Mouse (Mus musculus): Measurements from ENCODE around the gene Odf4. TPM values are rescaled to one million over a fixed set of nuclear protein-coding genes. Genes with fewer than 3 reads are reported as not detected.
"Not testable (repeated sequence)": the region's sequence is repeated elsewhere in the genome, so short reads cannot be mapped to it uniquely, and the experiment has no call there.

The Odf4 gene
- not detected for total RNA-seq (2021)

DNA sequence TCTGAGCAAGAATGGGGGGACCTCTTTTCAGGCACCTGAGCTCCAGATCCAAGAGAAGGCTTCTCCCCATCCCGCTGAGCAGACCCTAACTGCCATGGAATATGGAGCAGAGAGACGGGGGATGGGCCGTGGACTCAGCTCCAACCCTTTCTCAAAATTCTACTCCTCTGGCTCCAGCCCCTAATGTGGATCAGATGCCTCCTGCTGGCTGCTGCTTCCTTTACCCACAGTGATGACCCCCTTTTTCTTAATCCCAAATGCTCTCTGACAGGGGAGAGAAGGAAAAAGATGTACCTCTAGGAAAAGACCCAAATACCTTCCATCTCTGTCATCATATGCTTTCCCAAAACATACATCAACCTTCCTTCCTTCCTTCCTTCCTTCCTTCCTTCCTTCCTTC is at the start of gene Odf4:
Gene Odf4, minus strand, starts transcription at position 101 of the 400 bp plus-strand sequence.
- DNase-seq: no peak

DNA sequence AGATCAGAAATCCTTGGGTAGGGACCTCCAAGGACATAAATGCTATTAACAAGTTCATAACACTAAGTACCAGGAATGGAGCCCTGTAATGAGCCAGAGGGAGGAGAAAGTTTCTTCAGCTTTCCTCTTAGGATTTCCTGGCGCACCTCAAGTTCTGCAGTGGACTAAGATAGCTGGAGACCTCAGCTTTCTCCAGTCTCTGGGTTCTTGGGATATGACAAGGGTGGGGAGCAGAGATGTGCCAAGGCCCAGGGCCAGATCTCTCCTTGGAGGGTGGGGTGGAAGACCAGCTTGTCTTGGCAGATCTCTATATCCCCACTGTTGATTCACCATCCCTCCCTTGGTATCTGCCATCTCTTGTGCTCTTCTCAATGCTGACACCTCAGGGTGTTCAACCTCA is 48.7 kb upstream of the Odf4 start:
- DNase-seq: no peak

DNA sequence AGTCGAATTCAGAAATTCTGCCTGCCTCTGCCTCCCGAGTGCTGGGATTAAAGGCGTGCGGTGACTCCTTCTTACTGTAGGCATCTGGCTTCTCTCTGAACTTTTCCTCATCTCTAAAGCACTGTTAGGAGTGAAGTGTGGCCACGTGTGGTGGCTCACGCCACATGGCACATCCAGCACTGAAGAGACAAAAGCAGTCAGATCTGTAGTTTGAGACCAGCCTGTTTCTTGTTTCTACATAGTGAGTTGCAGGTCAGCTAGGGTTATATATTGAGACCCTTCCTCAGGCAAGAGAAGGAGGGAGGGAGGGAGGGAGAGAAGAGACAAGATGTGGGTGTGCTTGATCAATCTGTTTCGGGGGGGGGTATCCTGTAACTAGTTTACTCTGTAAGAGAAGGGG is 48.2 kb upstream of the Odf4 start, which contains the start of gene Rangrf:
Gene Rangrf, minus strand, starts transcription at position 101 of the 400 bp plus-strand sequence.
- DNase-seq: no peak

DNA sequence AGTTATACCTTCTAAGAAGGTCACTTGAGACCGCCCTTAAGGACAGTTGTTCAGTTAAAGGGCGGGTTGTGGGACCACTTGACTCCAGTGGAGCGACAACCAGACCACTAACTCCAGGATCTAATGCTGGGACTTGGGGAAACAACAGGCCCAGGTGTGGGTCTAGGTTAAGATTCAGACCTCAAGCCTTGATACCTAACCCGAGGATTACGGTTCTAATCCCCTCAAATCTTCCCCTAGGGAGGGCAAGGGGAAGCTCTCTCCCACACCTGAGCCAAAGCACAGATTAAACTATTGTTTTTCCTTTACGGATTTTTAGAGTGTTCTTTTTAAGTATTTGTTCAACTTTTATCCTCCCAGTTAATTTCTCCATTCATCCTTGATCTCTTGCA is 47.2 kb upstream of the Odf4 start:
- no peak for DNase-seq

DNA sequence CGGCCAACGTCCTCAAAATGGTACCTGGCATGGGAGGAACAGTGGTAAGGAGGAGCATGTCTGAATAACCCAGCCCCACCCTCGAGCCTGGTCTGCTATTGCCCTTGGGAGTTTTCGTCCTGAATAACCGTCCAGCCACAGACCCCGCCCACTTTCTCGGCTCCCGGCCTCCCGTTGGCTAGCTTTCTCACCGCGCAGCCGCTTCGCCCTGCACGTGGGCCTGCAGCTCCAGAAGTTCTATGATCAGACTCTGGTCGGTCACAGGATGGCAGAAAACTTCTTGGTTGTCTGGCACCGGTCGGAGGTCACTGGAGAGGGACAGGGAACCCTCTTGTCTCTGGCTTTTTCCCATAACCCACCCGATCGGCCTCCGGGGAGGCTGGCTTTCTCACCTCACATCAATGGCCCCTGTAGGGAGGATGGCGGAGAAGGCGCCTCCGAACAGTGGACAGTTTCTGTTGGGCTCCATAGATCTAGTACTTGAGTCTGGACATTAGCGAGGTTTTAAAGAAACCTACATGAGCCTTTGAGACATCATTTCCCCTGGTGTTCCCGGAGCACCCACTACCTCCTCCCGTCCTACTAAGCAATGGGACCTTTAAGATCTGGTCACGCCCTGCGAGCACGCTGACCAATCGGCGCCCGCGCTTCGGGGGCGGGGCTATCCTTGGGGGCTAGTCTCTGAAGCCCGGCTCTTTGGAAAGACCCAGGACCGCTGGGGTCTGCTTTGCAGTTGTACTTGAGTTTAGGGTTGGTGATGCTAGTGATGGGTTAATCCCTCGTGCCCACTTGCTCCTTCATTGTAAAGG is 46.6 kb upstream of the Odf4 start:
- peak; percentile 89 for DNase-seq

DNA sequence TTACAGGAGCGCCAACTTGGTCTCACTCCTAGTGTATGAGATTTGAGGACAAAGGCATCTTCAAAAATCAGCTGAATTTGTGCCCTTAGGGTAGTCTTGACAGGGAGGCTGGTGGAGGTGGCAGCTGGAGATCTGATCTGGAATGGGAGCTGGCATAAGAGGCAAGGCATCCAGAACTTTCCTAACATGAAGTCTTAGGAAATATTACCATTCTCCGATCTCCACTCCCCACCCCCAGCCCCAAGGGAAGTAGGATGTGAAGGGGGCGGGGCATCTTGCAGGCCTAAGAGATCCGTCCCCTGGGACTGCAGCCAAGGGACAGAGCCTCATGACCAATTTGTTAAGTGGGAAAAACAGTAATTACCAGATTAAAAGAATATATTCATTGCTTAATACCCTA is 43.4 kb upstream of the Odf4 start:
- DNase-seq: peak; percentile 35

DNA sequence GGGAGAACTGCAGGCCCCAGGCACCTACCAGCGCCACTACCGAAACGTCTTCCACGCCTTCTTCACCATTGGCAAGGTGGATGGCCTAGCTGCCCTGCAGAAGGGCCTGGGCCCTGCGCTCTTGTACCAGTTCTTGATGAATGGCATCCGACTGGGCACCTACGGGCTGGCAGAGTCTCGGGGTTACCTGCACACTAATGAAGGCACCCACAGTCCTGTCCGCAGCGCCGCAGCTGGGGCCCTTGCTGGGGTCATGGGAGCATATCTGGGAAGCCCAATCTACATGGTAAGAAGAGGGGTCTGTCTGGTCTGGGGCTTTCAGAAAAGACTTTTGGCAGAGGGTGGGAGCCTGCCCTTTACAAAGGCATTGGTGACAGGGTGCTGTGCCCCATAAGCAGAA is 41.9 kb upstream of the Odf4 start:
- DNase-seq: no peak

DNA sequence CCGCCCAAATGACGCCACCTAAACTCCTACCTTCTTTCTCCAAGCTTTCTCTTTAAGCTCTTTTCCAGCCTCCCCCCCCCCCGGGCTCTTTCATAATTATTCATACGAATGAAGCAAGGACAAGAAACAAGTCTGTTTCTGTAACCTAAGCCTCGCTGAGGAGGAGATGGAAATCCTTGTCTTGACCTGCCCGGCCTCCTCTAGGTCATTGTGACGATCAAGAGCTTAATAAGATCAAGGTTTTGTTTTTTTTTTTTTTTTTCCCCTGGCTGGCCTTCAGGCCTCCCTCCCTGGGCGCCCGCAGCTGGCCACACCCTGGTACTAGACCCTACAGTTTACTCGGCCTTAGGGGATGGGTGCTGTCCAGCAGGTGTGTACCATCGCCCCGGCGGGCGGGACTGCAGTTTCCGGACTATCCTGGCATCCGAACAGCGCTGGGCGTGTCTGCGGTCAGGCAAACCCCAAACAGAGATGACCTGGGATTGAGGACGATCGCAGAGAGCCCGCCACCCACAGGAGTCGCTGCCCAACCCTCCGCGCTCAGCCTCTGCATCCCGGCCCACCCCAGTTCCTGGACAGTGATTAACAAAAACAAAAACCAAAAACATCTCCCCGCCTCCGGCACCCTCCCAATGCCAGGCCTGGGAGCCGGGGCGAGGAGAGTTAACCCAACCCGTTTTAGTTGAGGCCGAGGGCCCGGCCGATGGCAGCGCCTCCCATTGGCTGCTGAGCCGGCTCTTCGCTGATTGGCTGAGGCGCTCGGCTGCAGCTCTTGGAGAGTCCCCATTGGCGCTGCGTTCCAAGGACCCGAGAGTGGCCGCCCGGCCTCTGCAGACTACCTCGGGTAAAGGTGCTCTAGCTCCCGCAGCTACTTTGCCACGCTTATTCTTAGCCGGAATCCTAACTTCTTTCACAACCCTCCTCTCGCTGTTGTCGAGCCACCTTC is 40.7 kb upstream of the Odf4 start, which contains the start of gene Slc25a35:
Gene Slc25a35, plus strand, starts transcription at position 795 of the 946 bp plus-strand sequence.
- peak; percentile 90 for DNase-seq

DNA sequence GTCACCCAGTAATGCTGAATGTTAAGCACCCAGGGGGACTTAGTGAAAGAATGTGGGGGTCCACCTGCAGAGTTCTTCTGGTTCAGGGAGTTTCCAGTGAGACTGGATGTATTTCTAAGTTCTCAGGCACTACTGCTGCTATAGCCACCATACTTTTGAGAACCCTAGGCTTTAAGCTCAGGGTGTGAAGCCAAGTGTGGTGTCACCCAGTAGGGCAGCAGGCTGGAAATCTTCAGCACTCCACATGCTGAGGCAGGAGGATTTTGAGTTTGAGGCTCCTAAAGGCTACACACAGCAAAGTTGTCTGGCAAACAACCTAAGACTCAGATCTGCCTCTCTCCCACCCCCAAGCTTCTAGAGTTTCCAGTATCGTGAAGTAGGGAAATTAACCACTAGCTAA is 39.7 kb upstream of the Odf4 start:
- DNase-seq: no peak

DNA sequence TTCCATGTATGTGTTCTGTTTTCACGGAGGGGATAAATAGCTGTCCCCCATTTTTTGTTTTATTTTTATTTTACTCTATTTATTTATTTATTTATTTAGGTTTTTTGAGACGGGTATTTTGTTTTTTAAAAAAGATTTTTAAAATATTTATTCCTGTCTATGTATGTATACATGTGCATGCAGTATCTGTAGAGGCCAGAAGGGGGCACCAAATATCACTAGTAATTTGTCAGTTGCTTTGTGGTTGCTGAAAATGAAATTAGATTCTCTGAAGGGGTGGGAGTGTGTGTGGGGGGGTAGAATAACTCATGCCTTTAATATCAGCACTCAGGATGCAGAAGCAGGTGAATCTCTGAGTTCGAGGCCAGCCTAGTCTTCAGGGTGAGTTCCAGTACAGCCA is 39.0 kb upstream of the Odf4 start:
- peak; percentile 69 for DNase-seq

DNA sequence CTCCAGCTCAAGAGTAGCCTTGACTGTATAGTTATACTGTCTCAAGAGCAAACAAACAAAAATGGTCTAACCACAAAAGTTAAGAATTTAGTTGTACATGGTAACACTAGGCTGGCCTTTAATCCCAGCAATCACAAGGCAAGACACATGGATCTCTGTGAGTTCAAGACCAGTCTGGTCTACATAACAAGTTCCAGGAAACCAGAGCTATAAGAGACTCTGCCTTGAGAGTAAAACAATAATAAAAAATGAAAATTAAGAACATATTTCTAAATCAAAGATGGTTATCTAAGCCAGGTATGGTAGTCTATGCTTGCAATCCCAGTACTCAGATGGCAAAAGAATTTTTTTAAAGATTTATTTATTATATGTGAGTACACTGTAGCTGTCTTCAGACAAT is 38.2 kb upstream of the Odf4 start:
- DNase-seq: no peak

DNA sequence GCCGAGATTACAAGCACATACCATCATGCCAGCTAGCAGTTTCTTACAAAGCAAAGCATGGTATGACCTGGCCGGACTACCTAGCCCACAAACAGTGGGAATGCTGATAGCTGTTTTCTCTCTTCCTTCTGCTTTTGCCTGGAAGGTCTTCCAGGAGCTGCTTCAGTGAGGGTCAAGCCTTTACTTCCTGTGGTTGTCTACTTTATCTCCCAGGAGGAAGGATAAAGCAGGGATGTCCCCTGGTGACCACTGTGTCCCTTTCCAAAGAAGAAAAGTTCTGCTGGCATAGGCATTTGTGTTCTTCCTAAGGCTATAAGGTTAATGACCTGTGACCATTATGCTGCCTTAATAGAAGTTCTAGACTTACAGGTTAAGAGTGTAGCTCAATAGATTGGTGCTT is 36.5 kb upstream of the Odf4 start:
- no peak for DNase-seq

DNA sequence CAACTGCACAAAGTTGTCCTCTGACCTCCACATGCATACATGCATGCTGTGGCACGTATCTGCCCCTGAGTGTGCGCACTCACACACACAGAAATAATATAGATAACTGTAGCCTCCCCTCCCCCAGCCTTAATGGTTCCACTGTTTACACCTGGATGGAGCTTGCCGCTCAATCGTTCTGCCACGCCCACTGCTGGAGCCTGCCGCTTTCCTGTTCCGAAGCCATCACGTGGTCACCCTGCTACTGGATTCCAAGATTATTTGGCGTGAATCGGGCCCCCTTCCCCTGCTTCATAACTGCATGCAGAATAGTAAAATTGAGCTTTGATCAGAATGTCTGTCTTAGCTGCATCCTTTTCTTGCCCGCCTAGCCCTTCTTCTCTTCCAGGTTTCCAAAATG is 35.3 kb upstream of the Odf4 start:
- not testable (repeated sequence) for DNase-seq

DNA sequence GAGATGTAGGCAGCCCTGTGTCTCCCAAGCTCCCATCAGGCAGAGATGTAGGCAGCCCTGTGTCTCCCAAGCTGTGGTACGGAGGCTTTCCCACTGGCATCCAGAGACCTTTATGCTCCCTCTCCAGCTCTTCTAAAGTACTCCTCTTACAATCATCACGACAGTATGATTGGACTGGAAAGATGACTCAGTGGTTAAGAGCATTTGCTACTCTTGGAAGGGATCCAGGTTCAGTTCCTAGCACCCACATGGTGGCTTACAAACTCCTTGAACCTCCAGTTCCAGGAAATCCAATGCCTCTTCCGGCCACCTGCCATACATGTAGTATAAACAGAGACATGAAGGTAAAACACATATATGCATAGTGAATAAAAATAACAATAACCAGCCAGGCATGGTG is 34.7 kb upstream of the Odf4 start:
- DNase-seq: no peak

DNA sequence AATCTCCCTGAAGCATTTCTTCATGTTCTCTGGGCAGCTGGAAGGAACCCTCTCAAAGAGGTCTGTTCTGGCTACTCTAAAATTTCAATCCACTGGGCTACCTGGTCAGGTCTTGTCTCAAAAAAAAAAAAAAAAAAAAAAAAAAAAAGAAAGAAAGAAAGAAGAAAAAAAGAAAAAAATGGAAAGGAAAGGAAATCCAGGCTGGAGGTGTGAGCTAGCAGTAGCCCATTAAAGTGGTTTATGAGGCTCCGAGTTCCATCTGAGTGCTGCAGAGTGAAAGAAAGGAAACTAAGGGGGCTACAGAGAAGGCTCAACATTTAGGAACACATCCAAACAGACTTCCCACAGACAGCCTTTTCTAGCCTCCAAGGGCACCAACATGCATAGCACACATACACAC is 31.1 kb upstream of the Odf4 start:
- no peak for DNase-seq

DNA sequence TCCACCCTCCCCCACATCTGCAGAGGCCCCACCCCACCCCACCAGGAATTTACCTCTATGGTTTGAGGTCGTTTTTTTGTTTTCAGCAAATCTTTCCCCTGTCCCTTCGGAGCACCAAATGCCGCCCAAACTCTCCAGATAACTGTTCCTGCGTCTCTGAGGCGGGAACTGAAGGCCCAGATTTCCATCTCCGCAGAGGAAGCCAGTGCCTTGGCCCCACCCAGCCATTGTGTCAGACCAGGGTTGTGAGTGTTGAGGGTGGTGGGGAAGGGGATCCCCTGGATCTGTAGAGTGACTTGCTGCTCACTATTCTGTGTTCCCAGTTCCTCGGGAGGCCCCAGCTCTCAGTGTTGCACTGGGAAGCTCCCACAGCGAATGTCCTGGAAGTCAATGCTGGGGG is 30.4 kb upstream of the Odf4 start, which contains the start of gene Arhgef15:
Gene Arhgef15, minus strand, starts transcription at position 173 of the 400 bp plus-strand sequence.
- DNase-seq: no peak

DNA sequence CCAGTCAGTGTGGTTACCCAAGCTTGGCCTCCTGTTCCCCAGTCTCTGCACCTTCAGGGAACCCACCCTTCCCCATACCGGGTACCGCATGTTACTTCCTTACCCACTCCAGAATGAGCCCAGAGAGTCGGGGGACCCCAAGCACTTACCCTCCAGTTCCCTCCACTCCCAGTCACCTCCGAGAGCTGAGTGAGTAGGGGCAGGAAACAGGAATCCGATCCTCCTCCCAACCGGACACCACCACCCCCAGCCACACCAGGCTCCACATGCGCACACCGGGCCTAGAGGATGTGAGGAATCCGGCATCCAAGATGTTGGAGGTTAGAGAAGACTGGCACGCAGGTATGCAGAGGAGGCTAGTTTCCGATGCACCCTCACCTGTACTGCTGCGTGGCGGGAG is 29.8 kb upstream of the Odf4 start:
- DNase-seq: peak; percentile 50

DNA sequence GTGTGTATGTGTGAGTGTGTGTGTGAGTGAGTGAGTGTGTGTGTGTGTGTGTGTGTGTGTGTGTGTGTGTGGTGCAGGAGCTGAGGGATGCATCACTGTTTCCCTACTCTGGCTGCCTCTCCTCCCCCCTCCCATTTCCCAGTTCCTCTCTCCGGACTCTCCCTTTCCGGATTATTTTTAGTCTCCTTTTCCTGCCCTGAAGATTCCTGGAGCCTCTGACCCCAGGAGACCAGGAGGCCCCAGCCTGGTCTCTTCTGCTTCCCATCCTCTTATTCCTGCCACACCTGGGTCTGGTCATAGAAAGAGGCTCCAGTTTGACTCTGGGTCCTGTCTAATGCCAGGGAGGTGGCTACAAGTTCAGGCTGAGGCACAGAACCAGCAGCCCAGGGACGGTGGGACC is 29.2 kb upstream of the Odf4 start:
- DNase-seq: peak; percentile 46

DNA sequence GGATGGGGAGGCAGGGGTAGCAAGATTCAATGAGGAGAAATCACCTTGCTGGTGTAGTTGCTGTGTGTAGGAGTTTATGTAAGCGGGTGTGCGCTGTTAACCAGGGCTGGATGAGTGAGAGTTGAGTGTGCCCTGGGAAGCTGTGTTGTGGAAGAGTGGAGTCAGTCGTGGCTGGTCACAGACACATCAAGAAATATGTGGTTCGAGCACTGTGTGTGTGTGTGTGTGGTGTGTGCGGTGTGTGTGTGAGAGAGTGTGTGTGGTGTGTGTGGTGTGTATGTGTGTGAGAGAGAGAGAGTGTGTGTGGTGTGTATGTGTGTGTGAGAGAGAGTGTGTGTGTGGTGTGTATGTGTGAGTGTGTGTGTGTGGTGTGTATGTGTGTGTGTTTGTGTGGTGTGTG is 28.6 kb upstream of the Odf4 start:
- no peak for DNase-seq

DNA sequence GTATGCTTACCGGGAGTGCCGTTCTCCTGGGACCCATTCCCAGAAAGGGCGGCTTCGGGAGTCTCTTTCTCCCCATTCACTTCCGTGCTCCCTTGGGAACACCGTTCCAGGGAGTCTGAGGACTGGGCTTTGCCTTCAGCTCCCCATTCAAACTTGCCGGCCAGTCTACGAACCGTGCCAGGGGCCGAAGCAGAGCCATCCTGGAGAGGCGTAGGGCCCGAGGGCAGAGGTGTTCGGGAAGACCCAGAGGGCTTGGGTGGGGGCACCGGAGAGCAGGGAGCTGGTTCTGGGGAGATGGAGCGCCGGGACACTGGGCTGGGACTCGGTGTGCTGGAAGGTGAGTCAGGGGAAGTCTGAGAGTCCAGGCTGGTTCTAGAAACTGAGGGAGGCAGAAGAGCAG is 27.5 kb upstream of the Odf4 start:
- DNase-seq: no peak

DNA sequence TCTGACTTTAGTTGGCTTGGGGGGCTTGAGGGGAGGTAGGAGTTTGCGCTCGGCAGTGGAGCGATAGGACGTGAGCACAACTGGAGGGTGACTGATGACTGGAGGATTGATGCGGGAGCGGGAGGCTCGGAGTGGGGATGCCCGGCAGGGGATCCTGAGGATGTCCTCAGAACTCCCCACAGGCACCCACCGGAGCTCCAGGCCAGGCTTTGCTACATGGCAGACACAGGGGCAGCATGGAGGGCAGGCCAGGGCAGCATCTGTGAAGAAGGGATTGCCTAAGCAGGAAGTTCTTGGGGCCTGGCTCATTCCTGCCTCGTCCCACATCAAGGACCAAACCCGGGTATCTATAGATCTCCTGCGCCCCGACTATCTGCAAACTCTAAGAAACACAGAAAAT is 27.0 kb upstream of the Odf4 start:
- DNase-seq: no peak

DNA sequence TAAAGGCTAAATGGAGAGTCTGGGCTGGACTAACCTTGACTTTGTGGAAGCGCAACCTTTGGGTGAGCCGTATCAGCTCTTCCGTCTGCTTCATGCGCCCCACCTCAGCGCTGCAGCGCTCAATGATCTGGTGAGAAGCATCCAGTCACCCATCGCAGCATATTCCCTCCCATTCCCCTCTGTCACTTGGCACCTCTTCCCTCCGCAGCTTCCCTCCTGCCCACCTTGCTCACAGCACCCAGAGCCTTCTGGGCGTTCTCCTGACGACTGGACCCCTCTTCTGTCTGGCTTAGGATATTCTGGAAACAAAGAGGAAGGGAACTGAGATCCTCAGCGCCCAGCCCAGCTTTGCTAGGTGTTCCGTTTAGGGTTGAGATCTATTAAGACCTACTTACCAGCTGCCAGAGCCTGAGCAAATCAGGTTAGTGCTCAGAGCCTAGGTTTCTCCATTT is 20.7 kb upstream of the Odf4 start:
- DNase-seq: no peak

DNA sequence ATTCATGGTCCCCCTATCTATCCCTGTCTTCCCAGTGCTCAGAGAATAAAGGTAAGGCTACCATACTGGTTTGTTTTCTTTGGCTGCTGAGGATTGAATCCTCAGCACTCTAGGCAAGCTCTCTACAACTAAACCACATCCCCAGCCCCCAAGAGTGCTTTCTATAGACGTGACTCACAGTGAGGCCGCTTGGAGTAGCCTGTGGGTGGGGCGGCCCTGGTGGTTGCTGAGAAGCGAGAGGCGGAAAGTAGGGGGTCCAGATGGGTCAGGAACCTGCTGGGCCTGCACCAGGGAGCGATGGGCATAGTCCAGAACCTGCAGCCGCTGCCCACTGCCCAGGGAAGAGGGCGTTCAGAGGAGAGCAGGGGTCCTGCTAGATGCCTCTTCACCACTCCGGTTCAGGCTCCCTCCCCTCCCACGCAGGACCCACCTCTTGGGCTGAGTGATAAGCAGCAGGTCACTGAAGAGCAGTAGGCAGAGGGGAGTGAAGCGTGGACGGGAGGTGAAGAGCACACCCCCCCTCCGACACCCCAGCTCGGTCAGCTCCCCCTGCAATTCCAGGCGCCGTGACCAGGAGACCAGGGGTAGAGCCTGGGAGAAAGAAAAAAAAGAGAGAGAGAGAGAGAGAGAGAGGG is 20.0 kb upstream of the Odf4 start:
- DNase-seq: no peak
